Mouse (Mus musculus): ENCODE measurements around the gene Olfr1364. TPM values are rescaled to one million over a fixed set of nuclear protein-coding genes. Genes with fewer than 3 reads are reported as not detected.

Olfr1364 gene
- 0.11 TPM in 1 of 2 replicates, not detected in the other for polyA plus RNA-seq (2015; fragmentation: Nextera tagmentation; extraction: Ambion mirVana)

DNA sequence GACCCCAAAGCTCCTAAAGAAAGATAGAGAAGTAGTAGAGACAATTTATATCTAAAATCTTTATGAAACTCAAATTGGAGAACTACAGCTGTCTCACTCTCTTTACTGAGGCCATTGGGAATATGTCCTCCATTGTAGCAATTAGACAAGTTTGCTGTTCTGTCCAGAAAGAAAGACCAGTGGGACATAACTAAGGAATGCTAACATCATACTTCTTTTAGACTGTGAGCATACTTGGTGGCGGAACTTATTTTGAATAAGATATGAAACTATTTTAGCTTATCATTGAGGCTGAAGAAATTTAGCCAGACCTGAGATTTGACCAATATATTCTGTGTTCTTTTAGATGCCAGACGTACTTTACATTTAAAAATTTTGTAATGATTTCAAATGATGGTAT lies at the start of gene Olfr1364:
Gene Olfr1364 (minus strand): TSS at position 101 of the 400 bp plus-strand sequence.
- no peak for ATAC-seq (ENCODE audit: insufficient number of reproducible peaks, low FRiP score, low TSS enrichment, low read depth)
- Histone ChIP-seq H3K27ac (replicated peaks) (no peak within 1 kb of the TSS), H3K9ac (no peak within 1 kb of the TSS), H3K4me1 (no peaks in the 10 kb centered on the region), H3K36me3 (no peaks in the 10 kb centered on the region), H3K27me3 (no peaks in the 10 kb centered on the region), H3K4me3 (replicated peaks) (no peak within 1 kb of the TSS), H3K4me2 (replicated peaks) (no peak within 1 kb of the TSS), H3K9me3 (replicated peaks) (no peaks in the 10 kb centered on the region)
- WGBS = 89% methylated on average over 2 of the region's 2 CpGs

DNA sequence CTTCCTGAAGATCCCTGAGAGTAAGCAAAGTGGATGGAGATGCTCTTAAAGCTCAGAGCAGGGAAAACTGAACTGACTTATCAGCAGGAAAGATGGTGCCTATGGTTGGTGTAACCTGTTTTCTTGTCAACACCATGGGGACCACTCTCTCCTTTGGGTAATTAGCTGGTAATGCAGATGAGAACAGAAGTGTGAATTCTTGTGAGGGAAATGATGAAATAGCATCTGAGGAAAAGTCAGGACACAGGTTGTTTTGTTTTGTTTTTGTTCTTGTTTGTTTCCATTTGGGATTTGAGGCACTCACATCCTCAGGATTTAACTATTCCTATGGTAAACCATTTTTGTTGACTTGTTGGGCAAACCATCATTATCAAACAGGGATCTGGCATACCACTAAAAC lies 32.4 kb upstream of the Olfr1364 start, which contains the start of gene Olfr1362:
Gene Olfr1362 (minus strand): TSS at position 101 of the 400 bp plus-strand sequence.
- H3K4me1 ChIP-seq = no peaks in the 10 kb centered on the region
- H3K4me2 ChIP-seq (replicated peaks) = no peak within 1 kb of the TSS
- no peaks in the 10 kb centered on the region for H3K9me3 ChIP-seq (replicated peaks)
- no peak within 1 kb of the TSS for H3K27ac ChIP-seq (replicated peaks)
- H3K27me3 ChIP-seq = no peaks in the 10 kb centered on the region
- no peak within 1 kb of the TSS for H3K4me3 ChIP-seq (replicated peaks)
- no peak within 1 kb of the TSS for H3K9ac ChIP-seq
- ATAC-seq (ENCODE audit: insufficient number of reproducible peaks, low FRiP score, low TSS enrichment, low read depth) = no peak
- no peaks in the 10 kb centered on the region for H3K36me3 ChIP-seq

DNA sequence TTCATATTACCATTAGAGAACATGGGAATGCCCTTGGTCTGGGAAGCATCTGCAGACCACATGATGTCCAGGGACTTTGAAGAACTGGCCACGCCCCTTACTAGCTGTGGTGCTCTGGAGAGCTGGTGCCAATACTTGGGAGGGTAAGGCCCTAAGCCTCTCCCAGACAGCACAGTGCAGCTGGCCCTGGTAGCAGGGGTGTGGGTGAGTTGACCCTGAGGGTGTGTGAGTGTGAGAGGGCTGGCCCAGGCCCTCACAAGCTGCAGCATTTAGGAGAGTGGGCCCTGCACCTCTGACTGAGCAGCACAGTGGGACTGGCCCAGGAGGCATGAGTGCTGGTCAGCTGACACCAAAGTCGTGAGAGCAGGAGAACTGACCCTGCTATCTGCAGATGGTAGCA lies 10.1 kb upstream of the Olfr1364 start:
- peak; percentile 39; the same call in 1 of the 2 replicates for ATAC-seq (ENCODE audit: insufficient number of reproducible peaks, low FRiP score, low TSS enrichment, low read depth)
- 61% methylated on average over 2 of the region's 2 CpGs for WGBS

DNA sequence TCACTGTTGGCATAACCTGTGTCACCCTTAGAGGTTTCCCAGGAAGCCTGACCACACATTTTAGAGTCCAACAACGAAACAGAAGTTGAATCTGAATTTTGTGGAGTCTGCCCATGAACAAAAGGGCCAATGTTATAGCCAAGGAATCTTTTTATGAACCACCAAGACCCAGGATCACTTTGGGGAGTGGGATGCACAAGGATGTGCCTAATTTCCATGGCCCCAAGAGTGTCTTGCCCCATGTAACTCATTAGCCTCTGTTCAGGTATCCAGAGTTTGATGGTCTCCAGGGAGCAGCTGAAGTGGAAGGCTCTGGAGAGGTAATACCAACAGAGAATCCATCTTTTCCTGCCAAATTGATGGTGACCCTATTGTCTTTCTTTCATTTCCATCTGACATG lies 21.8 kb downstream of the Olfr1364 start, which contains the start of gene Olfr1535:
Gene Olfr1535 (minus strand): TSS at position 101 of the 400 bp plus-strand sequence.
- Histone ChIP-seq H3K27ac (replicated peaks) (no peak within 1 kb of the TSS), H3K9me3 (replicated peaks) (no peaks in the 10 kb centered on the region), H3K9ac (no peak within 1 kb of the TSS), H3K4me1 (no peaks in the 10 kb centered on the region), H3K4me2 (replicated peaks) (no peak within 1 kb of the TSS), H3K4me3 (replicated peaks) (no peak within 1 kb of the TSS), H3K27me3 (no peaks in the 10 kb centered on the region), H3K36me3 (no peaks in the 10 kb centered on the region)
- ATAC-seq (ENCODE audit: insufficient number of reproducible peaks, low FRiP score, low TSS enrichment, low read depth) = no peak
- 57% methylated on average over 1 of the region's 1 CpGs for WGBS

More for the DNA sequence above, 10.1 kb upstream of the Olfr1364 start:
- no peak overlapping the region for H3K27ac ChIP-seq (replicated peaks)
- H3K9ac ChIP-seq = no peak overlapping the region
- no peak overlapping the region for H3K4me2 ChIP-seq (replicated peaks)
- no peaks in the 10 kb centered on the region for H3K27me3 ChIP-seq
- H3K36me3 ChIP-seq = no peaks in the 10 kb centered on the region
- no peaks in the 10 kb centered on the region for H3K4me1 ChIP-seq
- no peak overlapping the region for H3K4me3 ChIP-seq (replicated peaks)
- no peaks in the 10 kb centered on the region for H3K9me3 ChIP-seq (replicated peaks)

DNA sequence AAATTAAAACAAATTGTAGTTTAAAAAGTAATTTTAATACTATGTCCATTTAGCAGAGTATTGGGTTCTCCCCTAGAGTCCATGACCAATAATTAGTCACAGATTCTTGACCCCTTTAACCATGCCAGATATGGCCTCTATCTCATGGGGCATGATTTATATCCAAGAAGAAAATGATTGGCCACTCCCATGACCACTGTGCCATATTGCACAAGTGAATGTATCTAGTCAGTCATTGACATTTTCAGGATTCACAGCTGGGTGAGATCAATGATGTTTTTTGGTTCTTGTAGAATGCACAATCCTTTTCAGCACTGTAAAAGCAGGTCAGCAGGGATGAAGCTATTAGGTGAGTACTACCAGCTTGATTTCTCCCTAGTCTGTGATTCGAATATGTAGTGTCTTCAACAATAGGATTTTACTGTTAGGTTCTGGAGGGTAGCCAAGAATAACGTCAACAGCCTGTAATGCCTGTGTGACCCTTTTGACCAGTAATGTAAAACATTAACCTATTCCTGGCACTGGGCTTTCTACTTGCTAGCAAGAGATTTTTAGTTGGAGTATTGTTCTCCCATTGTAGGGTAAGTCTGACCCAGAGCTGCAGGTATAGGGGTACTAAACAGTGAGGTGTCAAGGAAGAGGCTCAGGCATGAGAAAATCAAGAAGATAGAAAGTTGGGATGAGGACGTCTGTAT lies 31.0 kb downstream of the Olfr1364 start:
- Histone ChIP-seq H3K9me3 (replicated peaks) (no peaks in the 10 kb centered on the region), H3K36me3 (no peaks in the 10 kb centered on the region), H3K27ac (replicated peaks) (no peak overlapping the region), H3K4me2 (replicated peaks) (no peak overlapping the region), H3K4me1 (no peaks in the 10 kb centered on the region), H3K9ac (no peak overlapping the region), H3K27me3 (no peaks in the 10 kb centered on the region), H3K4me3 (replicated peaks) (no peak overlapping the region)
- 45% methylated on average over 3 of the region's 3 CpGs for WGBS
- no peak for ATAC-seq (ENCODE audit: insufficient number of reproducible peaks, low FRiP score, low TSS enrichment, low read depth)

DNA sequence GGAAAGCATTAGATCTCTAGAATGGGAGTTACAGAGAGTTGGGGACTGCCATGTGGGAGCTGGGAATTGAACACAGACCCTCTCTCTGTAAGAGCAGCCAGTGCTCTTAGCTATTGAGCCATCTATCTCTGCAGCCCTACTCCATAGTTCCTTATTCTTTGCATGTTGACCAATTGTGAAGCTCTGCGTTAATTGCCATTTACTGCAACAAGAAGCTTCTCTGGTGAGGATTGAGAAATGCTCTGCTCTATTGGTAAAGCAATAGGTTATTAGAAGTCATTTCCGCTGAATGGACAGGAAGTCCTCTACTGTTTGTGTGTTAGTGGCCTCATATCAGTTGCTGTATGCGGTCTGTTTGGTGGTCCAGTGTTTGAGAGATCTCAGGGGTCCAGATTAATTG lies 32.1 kb downstream of the Olfr1364 start:
- no peak overlapping the region for H3K4me2 ChIP-seq (replicated peaks)
- H3K9ac ChIP-seq = no peak overlapping the region
- no peak for ATAC-seq (ENCODE audit: insufficient number of reproducible peaks, low FRiP score, low TSS enrichment, low read depth)
- WGBS = 92% methylated on average over 3 of the region's 3 CpGs
- H3K27me3 ChIP-seq = no peaks in the 10 kb centered on the region
- H3K4me3 ChIP-seq (replicated peaks) = no peak overlapping the region
- no peaks in the 10 kb centered on the region for H3K9me3 ChIP-seq (replicated peaks)
- no peaks in the 10 kb centered on the region for H3K4me1 ChIP-seq
- no peaks in the 10 kb centered on the region for H3K36me3 ChIP-seq
- no peak overlapping the region for H3K27ac ChIP-seq (replicated peaks)

DNA sequence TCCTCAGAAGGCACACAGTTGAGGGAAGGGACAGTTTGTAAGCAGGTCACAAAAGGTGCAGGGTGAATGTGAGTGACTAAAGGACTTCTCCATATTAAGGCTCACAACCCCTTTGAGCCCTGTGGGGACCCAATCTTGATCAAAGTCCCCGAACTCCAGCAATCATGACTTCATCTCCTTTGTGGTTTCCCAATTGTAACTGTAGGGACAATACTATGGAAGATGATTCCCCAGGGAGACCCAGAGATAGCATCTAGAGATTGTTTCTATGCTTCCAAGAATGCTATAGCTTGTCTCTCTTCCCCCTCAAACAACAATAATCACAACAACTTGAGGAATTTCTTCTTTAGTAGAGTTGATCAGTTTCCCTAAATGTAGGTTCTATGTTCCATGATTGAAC lies 38.9 kb downstream of the Olfr1364 start, which contains the start of gene Olfr1366:
Gene Olfr1366 (minus strand): TSS at position 101 of the 400 bp plus-strand sequence.
- Histone ChIP-seq H3K9me3 (replicated peaks) (no peaks in the 10 kb centered on the region), H3K27me3 (no peaks in the 10 kb centered on the region), H3K4me3 (replicated peaks) (no peak within 1 kb of the TSS), H3K27ac (replicated peaks) (no peak within 1 kb of the TSS), H3K4me2 (replicated peaks) (no peak within 1 kb of the TSS), H3K36me3 (no peaks in the 10 kb centered on the region), H3K9ac (no peak within 1 kb of the TSS), H3K4me1 (no peaks in the 10 kb centered on the region)
- 72% methylated on average over 1 of the region's 1 CpGs for WGBS
- ATAC-seq (ENCODE audit: insufficient number of reproducible peaks, low FRiP score, low TSS enrichment, low read depth) = no peak

DNA sequence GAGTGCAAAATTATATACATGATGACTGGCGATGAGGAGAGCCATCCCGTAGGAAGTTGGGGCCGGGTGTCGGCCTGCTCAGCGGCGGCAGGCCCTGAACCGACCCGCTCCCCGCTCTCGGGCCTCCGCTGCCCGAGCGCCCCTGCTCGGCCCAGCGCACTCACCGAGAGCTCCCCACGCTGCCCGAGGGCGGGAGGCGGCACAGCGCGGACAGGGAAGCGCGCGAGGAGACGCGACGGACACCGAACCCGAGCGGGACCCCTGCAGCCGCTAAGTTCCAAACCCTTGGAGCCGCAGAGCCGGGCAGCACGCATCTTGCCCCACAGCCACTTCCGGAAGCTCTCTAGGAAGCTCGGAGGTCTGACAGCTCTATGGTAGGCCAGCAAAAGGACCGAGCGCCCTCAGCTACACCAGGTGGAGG lies 50.8 kb downstream of the Olfr1364 start, which contains the start of gene Zkscan8:
Gene Zkscan8 (minus strand): TSS at position 340 of the 421 bp plus-strand sequence.
- Histone ChIP-seq H3K9me3 (replicated peaks) (no peaks in the 10 kb centered on the region), H3K36me3 (peaks cover 12% of the 10 kb centered on the region), H3K9ac (peak within 1 kb of the TSS; percentile 98), H3K4me3 (replicated peaks) (peak within 1 kb of the TSS; percentile 91), H3K4me1 (no peaks in the 10 kb centered on the region), H3K27me3 (no peaks in the 10 kb centered on the region), H3K4me2 (replicated peaks) (peak within 1 kb of the TSS; percentile 59), H3K27ac (replicated peaks) (peak within 1 kb of the TSS; percentile 96)
- WGBS = under 1% methylated on average over 39 of the region's 39 CpGs
- peak; percentile 97 for ATAC-seq (ENCODE audit: insufficient number of reproducible peaks, low FRiP score, low TSS enrichment, low read depth)

DNA sequence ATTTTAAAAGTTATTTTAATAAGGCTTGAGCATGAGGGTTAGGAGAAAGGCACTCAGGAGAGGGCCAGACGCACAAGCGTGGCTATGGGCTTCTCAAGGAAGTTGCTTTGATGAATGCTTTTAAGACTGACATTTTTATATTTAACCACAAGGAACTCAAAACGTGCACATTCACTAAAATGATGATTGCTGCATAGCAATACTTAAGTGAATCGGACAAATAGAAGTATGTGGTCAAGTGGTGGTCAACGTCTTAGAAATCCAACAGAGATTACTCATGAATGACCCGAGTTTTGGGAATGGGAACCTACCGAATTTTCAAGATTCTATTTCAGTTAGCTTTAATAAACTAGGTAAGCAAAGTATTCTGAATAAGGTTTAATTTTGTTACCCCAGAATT lies 51.4 kb downstream of the Olfr1364 start:
- H3K4me3 ChIP-seq (replicated peaks) = peak overlapping the region; percentile 91
- no peaks in the 10 kb centered on the region for H3K4me1 ChIP-seq
- H3K27me3 ChIP-seq = no peaks in the 10 kb centered on the region
- 46% methylated on average over 7 of the region's 7 CpGs for WGBS
- H3K4me2 ChIP-seq (replicated peaks) = peak overlapping the region; percentile 59
- H3K9ac ChIP-seq = no peak overlapping the region
- H3K36me3 ChIP-seq = peaks cover 16% of the 10 kb centered on the region
- no peaks in the 10 kb centered on the region for H3K9me3 ChIP-seq (replicated peaks)
- H3K27ac ChIP-seq (replicated peaks) = no peak overlapping the region
- ATAC-seq (ENCODE audit: insufficient number of reproducible peaks, low FRiP score, low TSS enrichment, low read depth) = no peak

Other genes starting within 250 kb of the Olfr1364 start
- not detected in 2 replicates for gene Olfr1367, start 234.8 kb downstream of the Olfr1364 start, polyA plus RNA-seq (2015; fragmentation: Nextera tagmentation; extraction: Ambion mirVana)
- 10.9 and 11.3 TPM in 2 replicates for gene Zscan12, start 218.9 kb downstream of the Olfr1364 start, polyA plus RNA-seq (2015; fragmentation: Nextera tagmentation; extraction: Ambion mirVana)
- gene Zkscan3, start 179.0 kb downstream of the Olfr1364 start, polyA plus RNA-seq (2015; fragmentation: Nextera tagmentation; extraction: Ambion mirVana) = 83.5 and 86.6 TPM in 2 replicates
- gene Pgbd1, start 140.7 kb downstream of the Olfr1364 start, polyA plus RNA-seq (2015; fragmentation: Nextera tagmentation; extraction: Ambion mirVana) = 3.0 and 3.4 TPM in 2 replicates
- gene Zscan26, start 128.0 kb downstream of the Olfr1364 start, polyA plus RNA-seq (2015; fragmentation: Nextera tagmentation; extraction: Ambion mirVana) = 27.5 and 33.6 TPM in 2 replicates
- 2.1 and 2.3 TPM in 2 replicates for gene Nkapl, start 113.2 kb downstream of the Olfr1364 start, polyA plus RNA-seq (2015; fragmentation: Nextera tagmentation; extraction: Ambion mirVana)
- gene Zkscan4, start 102.9 kb downstream of the Olfr1364 start, polyA plus RNA-seq (2015; fragmentation: Nextera tagmentation; extraction: Ambion mirVana) = 3.7 and 4.3 TPM in 2 replicates
- 1.8 TPM in 1 of 2 replicates, not detected in the other for gene Gm10065, start 102.3 kb downstream of the Olfr1364 start, polyA plus RNA-seq (2015; fragmentation: Nextera tagmentation; extraction: Ambion mirVana)
- gene AK157302, start 86.5 kb downstream of the Olfr1364 start, polyA plus RNA-seq (2015; fragmentation: Nextera tagmentation; extraction: Ambion mirVana) = 0.37 and 1.6 TPM in 2 replicates
- gene Gm11273, start 80.3 kb downstream of the Olfr1364 start, polyA plus RNA-seq (2015; fragmentation: Nextera tagmentation; extraction: Ambion mirVana) = 5.6 and 18.4 TPM in 2 replicates
- 5.6 and 6.6 TPM in 2 replicates for gene Zkscan8, start 50.6 kb downstream of the Olfr1364 start, polyA plus RNA-seq (2015; fragmentation: Nextera tagmentation; extraction: Ambion mirVana)
- gene Olfr1366, start 39.0 kb downstream of the Olfr1364 start, polyA plus RNA-seq (2015; fragmentation: Nextera tagmentation; extraction: Ambion mirVana) = 0.17 and 0.22 TPM in 2 replicates
- gene Olfr1535, start 21.9 kb downstream of the Olfr1364 start, polyA plus RNA-seq (2015; fragmentation: Nextera tagmentation; extraction: Ambion mirVana) = 0.07 and 0.19 TPM in 2 replicates
- 0.13 TPM in 1 of 2 replicates, not detected in the other for gene Olfr1362, start 32.3 kb upstream of the Olfr1364 start, polyA plus RNA-seq (2015; fragmentation: Nextera tagmentation; extraction: Ambion mirVana)
- gene Olfr11, start 60.8 kb upstream of the Olfr1364 start, polyA plus RNA-seq (2015; fragmentation: Nextera tagmentation; extraction: Ambion mirVana) = not detected in 2 replicates
- 0.48 and 0.68 TPM in 2 replicates for gene Olfr1361, start 81.6 kb upstream of the Olfr1364 start, polyA plus RNA-seq (2015; fragmentation: Nextera tagmentation; extraction: Ambion mirVana)
- not detected in 2 replicates for gene Olfr1360, start 95.6 kb upstream of the Olfr1364 start, polyA plus RNA-seq (2015; fragmentation: Nextera tagmentation; extraction: Ambion mirVana)
- 0.05 and 0.27 TPM in 2 replicates for gene Olfr1359, start 116.4 kb upstream of the Olfr1364 start, polyA plus RNA-seq (2015; fragmentation: Nextera tagmentation; extraction: Ambion mirVana)
- 0.60 and 2.0 TPM in 2 replicates for gene Hist1h2bl, start 134.4 kb upstream of the Olfr1364 start, polyA plus RNA-seq (2015; fragmentation: Nextera tagmentation; extraction: Ambion mirVana)
- 6.9 and 13.7 TPM in 2 replicates for gene Hist1h2ai, start 134.7 kb upstream of the Olfr1364 start, polyA plus RNA-seq (2015; fragmentation: Nextera tagmentation; extraction: Ambion mirVana)
- gene Hist1h3h, start 135.9 kb upstream of the Olfr1364 start, polyA plus RNA-seq (2015; fragmentation: Nextera tagmentation; extraction: Ambion mirVana) = 6.6 and 7.1 TPM in 2 replicates
- 1.8 and 4.1 TPM in 2 replicates for gene Hist1h2bm, start 140.3 kb upstream of the Olfr1364 start, polyA plus RNA-seq (2015; fragmentation: Nextera tagmentation; extraction: Ambion mirVana)
- gene Hist1h4j, start 153.3 kb upstream of the Olfr1364 start, polyA plus RNA-seq (2015; fragmentation: Nextera tagmentation; extraction: Ambion mirVana) = 1.7 and 1.9 TPM in 2 replicates
- 1.5 and 2.9 TPM in 2 replicates for gene Hist1h4k, start 168.7 kb upstream of the Olfr1364 start, polyA plus RNA-seq (2015; fragmentation: Nextera tagmentation; extraction: Ambion mirVana)
- 16.1 and 25.2 TPM in 2 replicates for gene Hist1h2ak, start 172.1 kb upstream of the Olfr1364 start, polyA plus RNA-seq (2015; fragmentation: Nextera tagmentation; extraction: Ambion mirVana)
- gene Hist1h2bn, start 172.4 kb upstream of the Olfr1364 start, polyA plus RNA-seq (2015; fragmentation: Nextera tagmentation; extraction: Ambion mirVana) = 3.4 and 3.6 TPM in 2 replicates
- gene Hist1h1b, start 198.9 kb upstream of the Olfr1364 start, polyA plus RNA-seq (2015; fragmentation: Nextera tagmentation; extraction: Ambion mirVana) = 16.8 and 19.6 TPM in 2 replicates
- 86.2 and 99.0 TPM in 2 replicates for gene Hist1h3i, start 201.6 kb upstream of the Olfr1364 start, polyA plus RNA-seq (2015; fragmentation: Nextera tagmentation; extraction: Ambion mirVana)
- gene Hist1h2an, start 205.5 kb upstream of the Olfr1364 start, polyA plus RNA-seq (2015; fragmentation: Nextera tagmentation; extraction: Ambion mirVana) = 2.5 and 10.7 TPM in 2 replicates
- gene Hist1h2bp, start 205.7 kb upstream of the Olfr1364 start, polyA plus RNA-seq (2015; fragmentation: Nextera tagmentation; extraction: Ambion mirVana) = 1.0 and 2.8 TPM in 2 replicates
- 12.0 and 14.0 TPM in 2 replicates for gene Hist1h2bq, start 228.4 kb upstream of the Olfr1364 start, polyA plus RNA-seq (2015; fragmentation: Nextera tagmentation; extraction: Ambion mirVana)
- not detected in 2 replicates for gene Hist1h2ao, start 228.7 kb upstream of the Olfr1364 start, polyA plus RNA-seq (2015; fragmentation: Nextera tagmentation; extraction: Ambion mirVana)
- gene Hist1h4m, start 230.0 kb upstream of the Olfr1364 start, polyA plus RNA-seq (2015; fragmentation: Nextera tagmentation; extraction: Ambion mirVana) = not detected in 2 replicates